Mouse (Mus musculus): ENCODE measurements around the gene Rgs7. TPM values are rescaled to one million over a fixed set of nuclear protein-coding genes. Genes with fewer than 3 reads are reported as not detected.

The Rgs7 gene
- polyA plus RNA-seq, 1 experiment from 2014 or later: 0.52 TPM

DNA sequence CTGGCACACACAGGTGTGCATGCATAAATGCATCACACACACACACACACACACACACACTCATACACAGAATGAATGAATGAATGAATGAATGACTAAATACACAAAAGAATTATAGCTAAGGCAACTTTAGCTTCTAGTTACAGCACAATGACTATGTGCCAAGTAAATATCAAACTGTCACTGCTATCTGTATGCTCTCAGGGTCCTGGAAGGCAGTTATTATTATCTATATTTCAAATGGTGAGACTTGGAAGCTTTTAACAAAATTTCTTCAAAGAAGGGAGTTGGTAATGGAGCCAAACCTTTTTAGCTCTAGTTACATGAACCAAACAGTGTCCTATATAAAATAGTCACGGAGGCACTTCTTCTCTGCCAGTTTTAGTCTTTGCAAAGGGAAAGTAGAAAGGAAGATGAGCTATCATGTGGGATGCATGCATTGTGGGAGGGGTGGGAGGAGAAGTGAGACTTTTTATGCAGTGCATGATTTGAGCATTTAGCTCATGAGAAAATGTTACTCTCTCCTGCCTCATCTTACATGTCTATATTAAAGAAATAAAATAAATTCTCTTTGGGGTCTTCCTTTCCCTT lies 383.9 kb downstream of the Rgs7 start:
- 94% methylated on average over 1 of the region's 1 CpGs for WGBS
- H3K27me3 ChIP-seq: no peaks in the 10 kb centered on the region
- no peak overlapping the region for H3K9ac ChIP-seq
- ATAC-seq (ENCODE audit: low FRiP score, low read depth): no peak
- H3K4me2 ChIP-seq (replicated peaks): no peak overlapping the region
- no peaks in the 10 kb centered on the region for H3K9me3 ChIP-seq
- H3K4me3 ChIP-seq: no peak overlapping the region
- no peaks in the 10 kb centered on the region for H3K4me1 ChIP-seq
- no peaks in the 10 kb centered on the region for H3K36me3 ChIP-seq
- no peak overlapping the region for H3K27ac ChIP-seq

DNA sequence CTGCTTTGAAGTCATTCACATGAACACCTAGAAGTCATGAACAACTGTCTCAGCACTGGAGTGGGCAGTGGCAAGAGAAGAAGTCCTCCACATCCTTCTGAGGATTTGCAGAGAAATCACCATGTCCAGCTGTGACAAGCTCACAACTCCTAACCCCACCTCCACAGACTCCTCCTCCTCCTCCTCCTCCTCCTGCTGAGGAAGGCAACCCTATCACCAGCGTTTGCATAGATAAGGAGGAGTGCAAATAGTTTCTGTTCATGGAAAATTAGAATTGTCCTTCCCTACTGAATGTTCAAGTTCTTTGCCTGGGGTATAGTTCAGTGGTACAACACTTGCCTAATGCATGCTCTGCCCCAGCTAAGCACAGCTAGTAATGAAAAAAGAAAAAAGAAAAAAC lies 386.0 kb downstream of the Rgs7 start:
- Histone ChIP-seq H3K4me2 (replicated peaks) (no peak overlapping the region), H3K9me3 (no peaks in the 10 kb centered on the region), H3K9ac (no peak overlapping the region), H3K27me3 (no peaks in the 10 kb centered on the region), H3K4me3 (no peak overlapping the region), H3K4me1 (no peaks in the 10 kb centered on the region), H3K27ac (no peak overlapping the region), H3K36me3 (no peaks in the 10 kb centered on the region)
- no peak for ATAC-seq (ENCODE audit: low FRiP score, low read depth)
- WGBS: 36% methylated on average over 1 of the region's 1 CpGs

DNA sequence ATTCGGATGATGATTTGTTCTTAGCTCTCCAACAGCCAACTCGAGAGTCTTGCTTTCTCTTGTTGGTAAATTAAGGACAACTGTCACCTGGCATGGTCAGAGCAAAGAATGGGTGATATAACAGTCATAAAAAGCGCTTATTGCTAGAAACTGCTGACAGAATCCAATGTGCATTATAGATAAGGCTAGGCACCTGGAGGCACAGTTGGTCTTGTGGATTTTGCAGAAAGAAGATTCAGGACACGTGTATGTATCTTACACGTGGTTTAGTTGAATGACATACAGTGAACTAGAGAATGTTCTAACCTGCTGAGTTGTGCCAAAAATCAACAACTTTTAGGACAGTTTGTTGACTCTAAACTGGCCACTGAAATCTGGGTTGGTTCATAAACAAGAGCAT lies 386.9 kb downstream of the Rgs7 start:
- ATAC-seq (ENCODE audit: low FRiP score, low read depth): no peak
- 82% methylated on average over 5 of the region's 5 CpGs for WGBS

DNA sequence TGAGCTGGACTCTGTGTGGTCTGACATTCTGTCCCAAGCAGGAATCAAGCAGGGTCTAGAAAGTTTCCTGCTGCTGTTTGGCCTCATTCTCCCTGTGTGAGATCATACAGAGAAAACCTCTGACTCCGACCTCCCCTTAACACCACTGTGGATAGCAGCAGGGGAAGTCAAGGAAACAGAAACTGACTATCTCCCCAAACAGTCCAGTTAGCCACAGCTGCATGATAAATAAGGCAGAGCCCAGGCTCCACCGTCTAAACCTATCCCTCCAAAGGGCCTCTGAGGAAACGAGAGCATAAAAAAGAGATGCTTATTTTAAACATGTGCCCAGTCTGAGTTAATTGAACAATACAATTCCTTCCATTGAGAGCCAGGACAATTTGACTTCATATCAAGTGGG lies 395.3 kb downstream of the Rgs7 start:
- Histone ChIP-seq H3K9me3 (no peaks in the 10 kb centered on the region), H3K27me3 (no peaks in the 10 kb centered on the region), H3K4me2 (replicated peaks) (no peak overlapping the region), H3K36me3 (no peaks in the 10 kb centered on the region), H3K9ac (no peak overlapping the region), H3K4me3 (no peak overlapping the region), H3K27ac (no peak overlapping the region), H3K4me1 (no peaks in the 10 kb centered on the region)
- ATAC-seq (ENCODE audit: low FRiP score, low read depth): no peak
- 49% methylated on average over 3 of the region's 3 CpGs for WGBS

More for the DNA sequence above, 386.9 kb downstream of the Rgs7 start:
- H3K36me3 ChIP-seq: no peaks in the 10 kb centered on the region
- no peak overlapping the region for H3K9ac ChIP-seq
- H3K4me1 ChIP-seq: no peaks in the 10 kb centered on the region
- no peaks in the 10 kb centered on the region for H3K27me3 ChIP-seq
- no peak overlapping the region for H3K27ac ChIP-seq
- no peak overlapping the region for H3K4me3 ChIP-seq
- no peaks in the 10 kb centered on the region for H3K9me3 ChIP-seq
- H3K4me2 ChIP-seq (replicated peaks): no peak overlapping the region

DNA sequence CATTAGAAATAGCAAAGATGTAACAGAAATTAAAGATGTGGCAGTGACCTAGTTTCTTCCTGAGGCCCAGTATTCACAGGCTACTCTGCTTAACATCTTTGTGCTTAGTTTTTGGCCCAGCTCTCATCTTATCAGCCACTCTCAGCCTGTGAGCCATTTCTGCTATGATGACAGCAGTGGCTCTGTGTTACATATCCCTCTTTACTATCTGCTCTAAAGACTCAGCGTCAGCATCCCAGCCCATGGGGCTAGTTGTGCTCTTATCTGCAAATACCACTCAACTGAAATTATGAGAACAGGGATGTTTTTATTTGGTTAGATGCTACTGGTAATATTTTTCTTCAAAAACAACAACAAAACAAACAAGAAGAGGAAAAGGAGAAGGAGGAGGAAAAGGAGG lies 410.2 kb downstream of the Rgs7 start:
- Histone ChIP-seq H3K4me3 (no peak overlapping the region), H3K27me3 (no peaks in the 10 kb centered on the region), H3K4me1 (no peaks in the 10 kb centered on the region), H3K27ac (no peak overlapping the region), H3K36me3 (no peaks in the 10 kb centered on the region), H3K9me3 (no peaks in the 10 kb centered on the region), H3K9ac (no peak overlapping the region), H3K4me2 (replicated peaks) (no peak overlapping the region)
- no peak for ATAC-seq (ENCODE audit: low FRiP score, low read depth)
- WGBS: 86% methylated on average over 1 of the region's 1 CpGs

DNA sequence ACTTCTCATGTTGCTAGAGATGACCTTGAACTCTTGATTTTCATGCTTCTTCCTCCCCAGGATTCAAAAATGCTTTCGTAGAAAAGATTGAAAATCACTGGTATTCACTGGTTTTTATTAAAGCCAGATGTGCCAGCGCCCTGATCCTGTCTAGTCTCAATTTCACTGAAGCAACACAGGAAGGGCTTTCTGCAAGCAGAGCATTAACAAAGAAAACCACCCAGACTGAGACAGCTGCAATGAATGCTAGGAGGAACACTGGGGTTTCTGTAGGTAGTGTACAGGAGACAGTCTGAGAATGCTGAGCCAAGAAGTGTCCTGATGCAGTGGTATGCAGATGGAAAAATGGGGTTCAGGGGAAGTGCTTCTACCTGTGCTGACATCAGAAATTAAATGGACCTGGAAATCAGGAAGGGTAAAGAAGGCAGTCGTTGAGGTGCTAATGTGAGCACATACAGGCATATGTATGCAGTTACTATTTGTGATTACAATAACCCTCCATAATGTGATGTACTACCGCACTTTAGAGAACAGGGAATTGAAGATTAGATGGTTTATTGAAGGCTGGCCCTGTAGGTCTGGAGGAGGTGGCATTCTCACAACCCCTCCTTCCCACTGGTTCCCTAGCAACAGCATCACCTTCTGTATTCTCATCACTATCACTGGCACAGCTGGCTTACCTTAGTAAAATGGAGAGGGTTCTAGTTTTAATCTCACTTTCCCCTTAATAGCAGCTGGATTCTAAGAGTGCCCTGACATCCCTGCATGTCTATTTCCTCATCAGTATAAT lies 412.3 kb downstream of the Rgs7 start:
- no peak for ATAC-seq (ENCODE audit: low FRiP score, low read depth)
- Histone ChIP-seq H3K9ac (no peak overlapping the region), H3K27me3 (no peaks in the 10 kb centered on the region), H3K27ac (no peak overlapping the region), H3K4me2 (replicated peaks) (no peak overlapping the region), H3K4me1 (no peaks in the 10 kb centered on the region), H3K9me3 (no peaks in the 10 kb centered on the region), H3K4me3 (no peak overlapping the region), H3K36me3 (no peaks in the 10 kb centered on the region)
- WGBS: 40% methylated on average over 4 of the region's 4 CpGs

DNA sequence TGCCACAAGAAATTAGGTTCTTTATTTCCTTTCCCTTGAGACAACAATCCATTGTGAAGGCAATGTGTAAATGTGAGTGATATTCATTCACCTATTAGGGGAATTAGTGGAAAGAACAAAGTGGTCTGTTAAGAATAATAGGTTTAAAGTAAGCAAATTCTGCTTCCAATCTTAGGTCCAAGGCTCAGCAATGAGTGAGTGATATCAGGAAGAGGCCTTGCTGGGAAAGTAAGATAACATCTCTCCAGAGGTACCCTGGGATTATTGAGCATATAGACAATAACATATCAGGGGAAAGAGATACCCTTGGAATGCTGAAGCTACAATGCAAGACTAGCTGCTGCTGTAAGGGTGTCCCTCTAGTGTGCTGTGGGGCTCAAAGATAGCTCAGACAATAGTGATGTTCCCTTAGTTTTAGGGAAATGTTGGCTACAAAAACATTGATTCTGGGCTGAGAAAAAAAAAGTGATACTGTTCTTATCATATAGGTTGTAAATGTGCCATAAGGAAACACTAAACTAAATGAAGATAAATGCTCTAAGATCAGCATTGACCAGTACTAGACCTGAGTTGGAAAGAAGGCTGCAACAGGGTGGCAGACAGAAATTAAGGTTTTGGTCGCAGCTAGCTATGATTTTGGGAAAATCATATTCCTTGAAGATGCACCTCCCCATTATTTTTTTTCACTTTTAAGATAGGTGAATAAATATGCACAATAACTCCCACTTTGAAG lies 418.6 kb downstream of the Rgs7 start:
- Histone ChIP-seq H3K36me3 (no peaks in the 10 kb centered on the region), H3K9me3 (no peaks in the 10 kb centered on the region), H3K9ac (no peak overlapping the region), H3K27ac (no peak overlapping the region), H3K4me2 (replicated peaks) (no peak overlapping the region), H3K4me1 (no peaks in the 10 kb centered on the region), H3K27me3 (no peaks in the 10 kb centered on the region), H3K4me3 (no peak overlapping the region)
- 90% methylated on average over 1 of the region's 1 CpGs for WGBS
- ATAC-seq (ENCODE audit: low FRiP score, low read depth): no peak

DNA sequence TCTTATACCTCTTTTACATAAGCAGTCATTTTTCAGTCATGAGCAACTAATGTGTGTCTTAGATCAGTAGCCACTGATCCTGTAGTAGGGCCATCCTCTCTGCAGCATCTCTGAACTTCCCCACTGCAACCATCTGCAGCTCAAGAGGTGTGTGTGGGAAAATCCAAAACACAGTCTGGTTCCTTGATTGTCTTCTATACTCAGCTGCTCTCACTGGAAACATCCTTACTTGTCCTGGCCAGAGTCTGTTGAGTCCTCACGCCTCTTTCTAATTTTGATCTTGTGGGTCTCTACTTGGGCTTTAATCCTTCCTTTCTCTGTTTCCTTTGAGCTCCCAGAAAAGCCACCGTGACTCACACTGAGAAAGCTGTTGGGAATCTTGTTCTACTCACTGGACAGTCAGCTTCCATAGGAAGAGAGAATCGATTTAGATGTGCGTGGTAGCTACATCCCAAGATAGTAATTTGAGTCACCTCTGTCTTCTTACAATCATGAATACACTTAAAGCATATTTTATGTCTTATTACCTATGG lies 422.5 kb downstream of the Rgs7 start:
- 86% methylated on average over 4 of the region's 4 CpGs for WGBS
- Histone ChIP-seq H3K9me3 (no peaks in the 10 kb centered on the region), H3K9ac (no peak overlapping the region), H3K4me1 (no peaks in the 10 kb centered on the region), H3K27ac (no peak overlapping the region), H3K4me3 (no peak overlapping the region), H3K27me3 (no peaks in the 10 kb centered on the region), H3K36me3 (no peaks in the 10 kb centered on the region), H3K4me2 (replicated peaks) (no peak overlapping the region)
- no peak for ATAC-seq (ENCODE audit: low FRiP score, low read depth)

DNA sequence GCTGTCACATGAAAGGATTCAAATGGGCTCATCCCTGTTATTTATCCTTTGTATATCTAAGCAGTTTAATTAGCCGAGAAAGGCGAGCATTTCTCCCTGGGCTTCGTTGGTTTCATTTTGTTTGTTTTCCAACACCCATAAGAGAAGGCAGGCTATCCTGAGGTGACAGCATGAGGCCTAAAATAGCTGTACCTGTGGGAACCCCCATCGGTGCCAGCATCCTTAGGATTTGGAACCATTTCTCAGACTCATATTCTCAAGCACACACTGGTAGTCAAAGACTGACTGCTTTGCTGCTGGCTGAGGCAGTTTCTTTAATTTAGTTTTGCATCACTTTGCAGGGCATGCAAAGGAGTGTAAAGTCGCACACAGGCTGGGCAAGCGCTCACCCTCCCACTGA lies 443.2 kb downstream of the Rgs7 start:
- H3K36me3 ChIP-seq: no peaks in the 10 kb centered on the region
- ATAC-seq (ENCODE audit: low FRiP score, low read depth): no peak
- H3K4me1 ChIP-seq: no peaks in the 10 kb centered on the region
- H3K9me3 ChIP-seq: no peaks in the 10 kb centered on the region
- no peak overlapping the region for H3K4me2 ChIP-seq (replicated peaks)
- H3K4me3 ChIP-seq: no peak overlapping the region
- H3K27me3 ChIP-seq: no peaks in the 10 kb centered on the region
- no peak overlapping the region for H3K27ac ChIP-seq
- no peak overlapping the region for H3K9ac ChIP-seq
- WGBS: 85% methylated on average over 6 of the region's 6 CpGs

DNA sequence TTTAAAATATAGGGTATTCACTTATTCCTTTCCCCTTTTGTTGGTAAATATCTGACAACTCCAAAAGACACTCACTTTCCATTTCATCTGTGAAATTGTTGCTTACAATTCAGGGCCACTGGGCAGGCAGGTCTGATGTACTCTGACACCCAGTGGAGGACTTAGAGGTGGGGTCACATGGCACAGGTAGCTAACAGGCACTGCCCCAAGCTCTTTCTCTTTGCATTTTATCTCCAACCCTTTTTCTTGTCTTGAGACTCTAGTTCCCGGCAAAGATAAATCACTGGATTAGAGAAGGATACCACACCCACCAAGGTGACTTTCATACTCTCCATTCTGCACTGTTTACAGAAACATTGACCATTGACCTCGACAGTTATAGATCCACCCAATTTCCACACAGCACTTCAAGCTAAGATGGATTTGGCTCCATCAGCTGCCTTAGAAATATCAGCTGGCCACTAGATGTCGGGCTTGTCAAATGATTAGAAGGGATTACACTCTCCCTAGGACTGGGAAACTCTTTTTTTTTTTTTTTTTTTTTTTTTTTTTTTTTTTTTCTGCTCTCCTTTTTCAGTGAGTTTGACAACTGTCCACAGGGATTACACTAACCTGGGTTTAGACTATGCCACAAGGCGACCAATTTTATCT lies 451.0 kb downstream of the Rgs7 start:
- Histone ChIP-seq H3K27me3 (no peaks in the 10 kb centered on the region), H3K9ac (no peak overlapping the region), H3K4me1 (no peaks in the 10 kb centered on the region), H3K27ac (no peak overlapping the region), H3K9me3 (no peaks in the 10 kb centered on the region), H3K4me3 (no peak overlapping the region), H3K36me3 (no peaks in the 10 kb centered on the region), H3K4me2 (replicated peaks) (no peak overlapping the region)
- WGBS: 59% methylated on average over 4 of the region's 4 CpGs
- ATAC-seq (ENCODE audit: low FRiP score, low read depth): peak; percentile 76

DNA sequence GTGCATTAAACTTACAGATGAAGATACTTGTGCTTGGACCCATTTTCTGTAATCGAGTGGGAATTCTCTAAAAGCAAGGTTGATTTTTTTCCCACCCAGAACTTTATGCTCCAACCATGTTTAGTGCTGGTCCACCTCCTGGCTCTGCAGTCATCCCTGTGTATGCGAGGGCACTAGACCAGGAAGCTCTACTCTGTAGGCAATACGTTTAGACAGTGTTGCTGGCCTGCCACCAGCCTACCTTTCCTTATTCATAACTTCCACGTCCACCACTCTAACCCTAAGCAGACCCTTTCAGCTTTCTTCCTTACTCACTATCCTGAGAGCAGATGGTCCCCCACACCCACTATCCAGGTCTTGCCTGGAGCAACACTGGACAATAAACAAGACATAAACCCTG lies 452.3 kb downstream of the Rgs7 start:
- H3K36me3 ChIP-seq: no peaks in the 10 kb centered on the region
- H3K4me2 ChIP-seq (replicated peaks): no peak overlapping the region
- H3K9ac ChIP-seq: no peak overlapping the region
- H3K27ac ChIP-seq: no peak overlapping the region
- H3K9me3 ChIP-seq: no peaks in the 10 kb centered on the region
- WGBS: 87% methylated on average over 4 of the region's 4 CpGs
- H3K27me3 ChIP-seq: no peaks in the 10 kb centered on the region
- H3K4me1 ChIP-seq: 0 out of 2 replicates have a peak, but pooled peaks cover 6% of the 10 kb centered on the region
- H3K4me3 ChIP-seq: no peak overlapping the region
- ATAC-seq (ENCODE audit: low FRiP score, low read depth): no peak

DNA sequence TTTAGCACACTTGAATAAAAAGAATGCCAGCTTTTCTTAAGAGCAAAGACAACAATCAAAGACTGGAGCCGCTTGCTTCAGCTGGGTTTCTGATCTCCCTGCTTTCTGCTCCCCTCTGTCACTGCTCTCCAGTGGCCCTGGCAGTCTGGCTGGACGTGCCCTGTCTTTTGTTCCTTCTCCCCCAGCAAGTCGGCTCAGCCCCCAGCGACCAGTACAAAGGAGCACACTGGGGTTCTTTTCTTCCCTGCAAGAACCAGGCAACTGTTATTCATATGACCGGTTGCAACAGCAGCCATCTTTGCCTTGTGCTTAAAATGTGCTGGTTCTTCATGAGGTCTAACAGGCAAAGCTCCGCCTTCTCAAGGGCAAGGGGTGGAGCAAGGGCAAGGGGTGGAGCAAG lies 452.7 kb downstream of the Rgs7 start:
- no peak overlapping the region for H3K4me3 ChIP-seq
- H3K9ac ChIP-seq: no peak overlapping the region
- no peaks in the 10 kb centered on the region for H3K36me3 ChIP-seq
- H3K27ac ChIP-seq: no peak overlapping the region
- WGBS: 60% methylated on average over 6 of the region's 6 CpGs
- H3K4me1 ChIP-seq: 0 out of 2 replicates have a peak, but pooled peaks cover 7% of the 10 kb centered on the region
- no peaks in the 10 kb centered on the region for H3K27me3 ChIP-seq
- no peak overlapping the region for H3K4me2 ChIP-seq (replicated peaks)
- no peaks in the 10 kb centered on the region for H3K9me3 ChIP-seq
- no peak for ATAC-seq (ENCODE audit: low FRiP score, low read depth)
